Mouse (Mus musculus): ENCODE data around the gene Mrpl4.

Mrpl4 gene

GRCm38 (mm10) chr9:21017177-21017575 is 14.6 kb downstream of the Mrpl4 start:
- no peak for DNase-seq (ENCODE audit: low read depth)

- DNase-seq (ENCODE audit: low read depth), result no peak
Measured at GRCm38 (mm10) chr9:21018600-21018999, 16.1 kb downstream of the Mrpl4 start.

- DNase-seq (ENCODE audit: low read depth), result no peak
Measured at GRCm38 (mm10) chr9:21021363-21021762, 18.8 kb downstream of the Mrpl4 start.

- no peak for DNase-seq (ENCODE audit: low read depth)
Measured at GRCm38 (mm10) chr9:21022288-21022687, 19.8 kb downstream of the Mrpl4 start.

- DNase-seq (ENCODE audit: low read depth), result no peak
Measured at GRCm38 (mm10) chr9:21022726-21023125, 20.2 kb downstream of the Mrpl4 start.

GRCm38 (mm10) chr9:21025258-21025810 is 22.8 kb downstream of the Mrpl4 start:
- no peak for DNase-seq (ENCODE audit: low read depth)

GRCm38 (mm10) chr9:21026849-21027248 is 24.3 kb downstream of the Mrpl4 start:
- no peak for DNase-seq (ENCODE audit: low read depth)

GRCm38 (mm10) chr9:21027774-21028290 is 25.3 kb downstream of the Mrpl4 start:
- no peak for DNase-seq (ENCODE audit: low read depth)

GRCm38 (mm10) chr9:21028560-21029110 is 26.1 kb downstream of the Mrpl4 start:
- DNase-seq (ENCODE audit: low read depth), result no peak

- DNase-seq (ENCODE audit: low read depth), result peak; percentile 77
Measured at GRCm38 (mm10) chr9:21029291-21030054, 26.9 kb downstream of the Mrpl4 start, which contains the start of gene Icam4. Gene Icam4 (plus strand): TSS chr9:21029373.

GRCm38 (mm10) chr9:21030055-21030600 is 27.6 kb downstream of the Mrpl4 start:
- DNase-seq (ENCODE audit: low read depth), result no peak

- DNase-seq (ENCODE audit: low read depth), result peak; percentile 95
Measured at GRCm38 (mm10) chr9:21030781-21031250, 28.3 kb downstream of the Mrpl4 start.

- DNase-seq (ENCODE audit: low read depth), result peak; percentile 79
Measured at GRCm38 (mm10) chr9:21031251-21031895, 28.8 kb downstream of the Mrpl4 start.

GRCm38 (mm10) chr9:21031896-21032351 is 29.4 kb downstream of the Mrpl4 start, which contains the start of gene Icam5:
Gene Icam5 (plus strand): TSS chr9:21032073.
- DNase-seq (ENCODE audit: low read depth), result peak; percentile 32

- DNase-seq (ENCODE audit: low read depth), result no peak
Measured at GRCm38 (mm10) chr9:21032491-21032890, 30.0 kb downstream of the Mrpl4 start.

GRCm38 (mm10) chr9:21033136-21033535 is 30.6 kb downstream of the Mrpl4 start:
- DNase-seq (ENCODE audit: low read depth), result peak; percentile 94

- no peak for DNase-seq (ENCODE audit: low read depth)
Measured at GRCm38 (mm10) chr9:21034481-21035085, 32.0 kb downstream of the Mrpl4 start.

- no peak for DNase-seq (ENCODE audit: low read depth)
Measured at GRCm38 (mm10) chr9:21035586-21035985, 33.0 kb downstream of the Mrpl4 start.

GRCm38 (mm10) chr9:21036161-21036560 is 33.6 kb downstream of the Mrpl4 start:
- no peak for DNase-seq (ENCODE audit: low read depth)

GRCm38 (mm10) chr9:21036666-21037065 is 34.1 kb downstream of the Mrpl4 start:
- no peak for DNase-seq (ENCODE audit: low read depth)

- no peak for DNase-seq (ENCODE audit: low read depth)
Measured at GRCm38 (mm10) chr9:21037481-21037891, 34.9 kb downstream of the Mrpl4 start.
